Mouse (Mus musculus) liver, embryonic 12.5 days (tissue): ENCODE results near the gene Rasl12. TPM values are rescaled to one million over a fixed set of nuclear protein-coding genes. Genes with fewer than 3 reads are reported as not detected.

Source experiments
- ATAC-seq: fragments of 200-750 bp; cut with Nextera tagmentation; 2 replicates; pipeline ENCODE4 v1.8.0; 2017; ENCODE audit warnings: moderate number of reproducible peaks, mild to moderate bottlenecking, moderate library complexity
- H3K27ac ChIP-seq: fragments of 300-500 bp; sonication (generic); 2 replicates; pipeline ENCODE4 v1.5.1; 2016; ENCODE audit warnings: mild to moderate bottlenecking
- H3K27me3 ChIP-seq: fragments of 300-500 bp; sonication (generic); replicated peaks from 2 replicates; pipeline ENCODE4 v1.6.1; 2016; ENCODE audit warnings: mild to moderate bottlenecking, moderate library complexity
- H3K36me3 ChIP-seq: fragments of 300-500 bp; sonication (generic); 2 replicates; pipeline ENCODE4 v1.6.1; 2016; ENCODE audit warnings: mild to moderate bottlenecking, moderate library complexity
- H3K4me1 ChIP-seq: fragments of 300-500 bp; sonication (generic); 2 replicates; pipeline ENCODE4 v1.6.1; 2016
- H3K4me2 ChIP-seq: fragments of 300-500 bp; sonication (generic); 2 replicates; pipeline ENCODE4 v1.6.1; 2016; ENCODE audit warnings: mild to moderate bottlenecking, moderate library complexity
- H3K4me3 ChIP-seq: fragments of 300-500 bp; sonication (generic); 2 replicates; pipeline ENCODE4 v1.5.1; 2016; ENCODE audit warnings: mild to moderate bottlenecking, moderate library complexity
- H3K9ac ChIP-seq: fragments of 300-500 bp; sonication (generic); 2 replicates; pipeline ENCODE4 v1.6.1; 2016; ENCODE audit warnings: mild to moderate bottlenecking, moderate library complexity
- H3K9me3 ChIP-seq: fragments of 300-500 bp; sonication (generic); replicated peaks from 2 replicates; pipeline ENCODE4 v1.6.1; 2016; ENCODE audit warnings: mild to moderate bottlenecking, moderate library complexity
- whole genome bisulfite sequencing: fragments of 180-500 bp; shearing (Covaris S2); methylation state at CpG from one replicate; pipeline ENCODE4 v1.1.7; 2016; ENCODE audit not compliant: insufficient replicate concordance; 5-methylcytosine and 5-hydroxymethylcytosine counted together
- polyA plus RNA-seq: library from polyadenylated mRNA; unstranded; fragments of >200 nt; fragmentation: Nextera tagmentation; extraction: Ambion mirVana; gene quantifications from 2 replicates; pipeline ENCODE4 v1.2.1, GENCODE M21; 2016

Gene Rasl12
- polyA plus RNA-seq, 1 experiment from 2014 or later = 0.35 TPM

- WGBS = 65% methylated on average over 3 of the region's 3 CpGs
- no peak overlapping the region for H3K4me3 ChIP-seq
- H3K4me2 ChIP-seq = peak overlapping the region; percentile 90
- H3K27ac ChIP-seq = no peak overlapping the region
- H3K27me3 ChIP-seq = no peaks in the 10 kb centered on the region
- H3K9me3 ChIP-seq = no peaks in the 10 kb centered on the region
- peaks cover under 1% of the 10 kb centered on the region; the same call in 1 of the 2 replicates for H3K36me3 ChIP-seq
- H3K9ac ChIP-seq = no peak overlapping the region
- peaks cover 27% of the 10 kb centered on the region for H3K4me1 ChIP-seq
- no peak for ATAC-seq
Measured at GRCm38 (mm10) chr9:65460198-65460597, 61.9 kb downstream of the Rasl12 start.

GRCm38 (mm10) chr9:65460732-65461442 is 62.6 kb downstream of the Rasl12 start, which contains the start of gene Spg21:
Gene Spg21, plus strand, starts transcription at chr9:65460947.
- Histone ChIP-seq H3K27ac (peak within 1 kb of the TSS; percentile 75), H3K9ac (peak within 1 kb of the TSS; percentile 82), H3K4me2 (peak within 1 kb of the TSS; percentile 90), H3K9me3 (no peaks in the 10 kb centered on the region), H3K36me3 (peaks cover 8% of the 10 kb centered on the region), H3K4me1 (peaks cover 27% of the 10 kb centered on the region), H3K27me3 (no peaks in the 10 kb centered on the region), H3K4me3 (peak within 1 kb of the TSS; percentile 79)
- peak; percentile 91 for ATAC-seq
- under 1% methylated on average over 53 of the region's 53 CpGs for WGBS

GRCm38 (mm10) chr9:65462544-65462943 is 64.2 kb downstream of the Rasl12 start:
- peaks cover 27% of the 10 kb centered on the region for H3K4me1 ChIP-seq
- no peak overlapping the region for H3K4me2 ChIP-seq
- no peaks in the 10 kb centered on the region for H3K9me3 ChIP-seq
- no peak overlapping the region for H3K9ac ChIP-seq
- H3K27me3 ChIP-seq = no peaks in the 10 kb centered on the region
- WGBS = 90% methylated on average over 5 of the region's 5 CpGs
- no peak for ATAC-seq
- H3K4me3 ChIP-seq = no peak overlapping the region
- H3K36me3 ChIP-seq = peaks cover 13% of the 10 kb centered on the region
- no peak overlapping the region for H3K27ac ChIP-seq

- Histone ChIP-seq H3K36me3 (peaks cover 16% of the 10 kb centered on the region), H3K9ac (no peak overlapping the region), H3K27ac (no peak overlapping the region), H3K4me1 (peaks cover 33% of the 10 kb centered on the region), H3K4me2 (no peak overlapping the region), H3K27me3 (no peaks in the 10 kb centered on the region), H3K9me3 (no peaks in the 10 kb centered on the region), H3K4me3 (no peak overlapping the region)
- no peak for ATAC-seq
- 77% methylated on average over 6 of the region's 6 CpGs for WGBS
Measured at GRCm38 (mm10) chr9:65464161-65464560, 65.9 kb downstream of the Rasl12 start.

Other genes starting within 250 kb of the Rasl12 start
- gene Parp16, start 203.2 kb upstream of the Rasl12 start, polyA plus RNA-seq = 7.7 and 8.6 TPM in 2 replicates
- 0.06 TPM in 1 of 2 replicates, not detected in the other for gene Cilp, start 133.3 kb upstream of the Rasl12 start, polyA plus RNA-seq
- 34.9 and 36.8 TPM in 2 replicates for gene Clpx, start 104.2 kb upstream of the Rasl12 start, polyA plus RNA-seq
- gene Pdcd7, start 52.4 kb upstream of the Rasl12 start, polyA plus RNA-seq = 9.8 and 10.9 TPM in 2 replicates
- not detected in 2 replicates for gene Ubap1l, start 37.5 kb upstream of the Rasl12 start, polyA plus RNA-seq
- gene Kbtbd13, start 6.9 kb upstream of the Rasl12 start, polyA plus RNA-seq = 0.21 and 0.26 TPM in 2 replicates
- gene Slc51b, start 24.4 kb downstream of the Rasl12 start, polyA plus RNA-seq = 0.32 TPM in 1 of 2 replicates, not detected in the other
- gene Mtfmt, start 37.3 kb downstream of the Rasl12 start, polyA plus RNA-seq = 11.7 and 12.9 TPM in 2 replicates
- gene Spg21, start 62.4 kb downstream of the Rasl12 start, polyA plus RNA-seq = 29.9 and 31.1 TPM in 2 replicates
- gene Ankdd1a, start 121.7 kb downstream of the Rasl12 start, polyA plus RNA-seq = not detected in 2 replicates
- gene Plekho2, start 181.5 kb downstream of the Rasl12 start, polyA plus RNA-seq = 37.2 and 39.1 TPM in 2 replicates
- 16.1 and 17.4 TPM in 2 replicates for gene Pif1, start 188.7 kb downstream of the Rasl12 start, polyA plus RNA-seq
- 19.2 and 19.3 TPM in 2 replicates for gene Rbpms2, start 231.1 kb downstream of the Rasl12 start, polyA plus RNA-seq